Mouse (Mus musculus) CH12.LX (cell line): ENCODE results near the gene Ap4b1. TPM values are rescaled to one million over a fixed set of nuclear protein-coding genes. Genes with fewer than 3 reads are reported as not detected.

ENCODE experiments used
- DNase-seq: peaks from one replicate; pipeline ENCODE4 v3.0.0-alpha.2; 2013; ENCODE audit errors: extremely low read depth
- H3K27ac ChIP-seq: 2 replicates; pipeline ENCODE4 v1.5.1; 2012; ENCODE audit warnings: low read depth, mild to moderate bottlenecking, control low read depth, moderate library complexity; ENCODE audit not compliant: insufficient read depth
- H3K27me3 ChIP-seq: replicated peaks from 2 replicates; pipeline ENCODE3; 2012; ENCODE audit warnings: inconsistent platforms
- H3K36me3 ChIP-seq, 2 experiments: replicated peaks in 1 of 2; 2 replicates each; pipeline versions ENCODE3 to v1.6.1; 2012; ENCODE audit warnings: inconsistent platforms in 1 of 2, low read length in 1 of 2, mild to moderate bottlenecking in 1 of 2, mixed read lengths in 1 of 2, moderate library complexity in 1 of 2; ENCODE audit not compliant: control insufficient read depth in 1 of 2, insufficient read depth in 1 of 2
- H3K4me1 ChIP-seq, 2 experiments: 2 replicates each; pipeline ENCODE4 v1.6.1; 2012; ENCODE audit warnings: inconsistent platforms in 1 of 2, moderate library complexity in 1 of 2; ENCODE audit not compliant: insufficient read depth in 2 of 2, control insufficient read depth in 1 of 2
- H3K4me2 ChIP-seq: 2 replicates; pipeline ENCODE4 v1.6.1; 2012; ENCODE audit warnings: low read depth, mild to moderate bottlenecking, control low read depth; ENCODE audit not compliant: poor library complexity, insufficient read depth, severe bottlenecking
- H3K4me3 ChIP-seq, 3 experiments: fragments of 150-350 bp in 1 of 3; sonication (generic) in 1 of 3; replicated peaks in 1 of 3; 2 replicates each; pipeline versions ENCODE3 to v1.5.1; 2011 to 2012; ENCODE audit warnings: low read depth in 2 of 3, low read length in 2 of 3, mild to moderate bottlenecking in 2 of 3, moderate library complexity in 2 of 3, control low read depth in 1 of 3, improper control_type of control experiment in 1 of 3, inconsistent platforms in 1 of 3, mixed read lengths in 1 of 3; ENCODE audit not compliant: poor library complexity in 1 of 3
- H3K79me2 ChIP-seq: replicated peaks from 2 replicates; pipeline ENCODE4 v1.6.1; 2012; ENCODE audit warnings: mild to moderate bottlenecking, moderate library complexity; ENCODE audit not compliant: control insufficient read depth, poor library complexity, insufficient read depth, severe bottlenecking; ENCODE audit errors: extremely low read depth
- H3K9ac ChIP-seq: 2 replicates; pipeline ENCODE4 v1.6.1; 2012; ENCODE audit warnings: low read depth, mild to moderate bottlenecking, control low read depth, moderate library complexity; ENCODE audit not compliant: insufficient read depth
- H3K9me3 ChIP-seq: replicated peaks from 2 replicates; pipeline ENCODE3; 2012; ENCODE audit warnings: low read length, inconsistent platforms, mixed read lengths
- BHLHE40 ChIP-seq: IDR thresholded peaks from 2 replicates; pipeline ENCODE4 v1.6.1; 2011; ENCODE audit warnings: mild to moderate bottlenecking, low read depth, low read length, improper control_type of control experiment
- CHD2 ChIP-seq: IDR thresholded peaks from 2 replicates; pipeline ENCODE4 v1.6.1; 2011; ENCODE audit warnings: low read length, improper control_type of control experiment
- CTCF ChIP-seq, 2 experiments: IDR thresholded peaks in 1 of 2; conservative IDR thresholded peaks in 1 of 2; 2 replicates each; pipeline ENCODE4 v1.5.1; 2011 to 2012; ENCODE audit warnings: low read depth in 2 of 2, low read length in 2 of 2, improper control_type of control experiment in 1 of 2, inconsistent platforms in 1 of 2, mild to moderate bottlenecking in 1 of 2, moderate library complexity in 1 of 2
- E2F4 ChIP-seq: IDR thresholded peaks from 2 replicates; pipeline ENCODE4 v1.6.1; 2011; ENCODE audit warnings: low read depth, low read length, improper control_type of control experiment; ENCODE audit not compliant: insufficient replicate concordance
- EP300 ChIP-seq: IDR thresholded peaks from 2 replicates; pipeline ENCODE4 v1.6.1; 2011; ENCODE audit warnings: low read length, improper control_type of control experiment
- HCFC1 ChIP-seq: IDR thresholded peaks from 2 replicates; pipeline ENCODE4 v1.6.1; 2012; ENCODE audit warnings: low read depth, mild to moderate bottlenecking, inconsistent platforms, low read length, improper control_type of control experiment
- JUND ChIP-seq: conservative IDR thresholded peaks from 2 replicates; pipeline ENCODE4 v1.6.1; 2011; ENCODE audit warnings: low read depth, low read length, improper control_type of control experiment
- KAT2A ChIP-seq: IDR thresholded peaks from 2 replicates; pipeline ENCODE4 v1.6.1; 2012; ENCODE audit warnings: low read length, improper control_type of control experiment, inconsistent platforms; ENCODE audit not compliant: insufficient replicate concordance
- MAFK ChIP-seq: IDR thresholded peaks from 2 replicates; pipeline ENCODE4 v1.6.1; 2011; ENCODE audit warnings: low read length, improper control_type of control experiment; ENCODE audit not compliant: insufficient replicate concordance
- MAX ChIP-seq: IDR thresholded peaks from 2 replicates; pipeline ENCODE4 v1.6.1; 2011; ENCODE audit warnings: low read length, improper control_type of control experiment
- MAZ ChIP-seq: IDR thresholded peaks from 2 replicates; pipeline ENCODE4 v1.6.1; 2012; ENCODE audit warnings: low read depth, mild to moderate bottlenecking, inconsistent platforms, low read length, improper control_type of control experiment, moderate library complexity
- MEF2A ChIP-seq: IDR thresholded peaks from 2 replicates; pipeline ENCODE4 v1.6.1; 2014; ENCODE audit warnings: low read depth, mild to moderate bottlenecking, inconsistent platforms, low read length, improper control_type of control experiment, borderline replicate concordance
- MXI1 ChIP-seq: IDR thresholded peaks from 2 replicates; pipeline ENCODE4 v1.6.1; 2011; ENCODE audit warnings: mild to moderate bottlenecking, low read depth, low read length, improper control_type of control experiment
- MYC ChIP-seq: IDR thresholded peaks from 2 replicates; pipeline ENCODE4 v1.6.1; 2011; ENCODE audit warnings: low read depth, mild to moderate bottlenecking, improper control_type of control experiment, low read length
- NELFE ChIP-seq: IDR thresholded peaks from 2 replicates; pipeline ENCODE4 v1.6.1; 2011; ENCODE audit warnings: low read depth, low read length, improper control_type of control experiment
- NRF1 ChIP-seq: IDR thresholded peaks from 2 replicates; pipeline ENCODE4 v1.6.1; 2014; ENCODE audit warnings: low read depth, mild to moderate bottlenecking, inconsistent platforms, low read length, improper control_type of control experiment, moderate library complexity
- PAX5 ChIP-seq: IDR thresholded peaks from 2 replicates; pipeline ENCODE4 v1.6.1; 2012; ENCODE audit warnings: low read length, inconsistent platforms, mixed read lengths
- POLR2AphosphoS2 ChIP-seq: IDR thresholded peaks from 2 replicates; pipeline ENCODE4 v1.6.1; 2011; ENCODE audit warnings: low read depth, low read length, improper control_type of control experiment
- RAD21 ChIP-seq: IDR thresholded peaks from 2 replicates; pipeline ENCODE4 v1.6.1; 2011; ENCODE audit warnings: low read depth, mild to moderate bottlenecking, low read length, improper control_type of control experiment, moderate library complexity
- RCOR1 ChIP-seq: conservative IDR thresholded peaks from 2 replicates; pipeline ENCODE4 v1.6.1; 2012; ENCODE audit warnings: low read depth, mild to moderate bottlenecking, inconsistent platforms, low read length, improper control_type of control experiment
- SIN3A ChIP-seq: IDR thresholded peaks from 2 replicates; pipeline ENCODE4 v1.6.1; 2012; ENCODE audit warnings: low read length, improper control_type of control experiment, inconsistent platforms
- SMC3 ChIP-seq: IDR thresholded peaks from 2 replicates; pipeline ENCODE4 v1.6.1; 2011; ENCODE audit warnings: low read depth, low read length, improper control_type of control experiment
- UBTF ChIP-seq: IDR thresholded peaks from 2 replicates; pipeline ENCODE4 v1.6.1; 2012; ENCODE audit warnings: low read depth, mild to moderate bottlenecking, inconsistent platforms, low read length, improper control_type of control experiment, moderate library complexity
- ZKSCAN1 ChIP-seq: IDR thresholded peaks from 2 replicates; pipeline ENCODE4 v1.6.1; 2012; ENCODE audit warnings: low read depth, inconsistent platforms, low read length, improper control_type of control experiment, borderline replicate concordance
- ZMIZ1 ChIP-seq: IDR thresholded peaks from 2 replicates; pipeline ENCODE4 v1.6.1; 2012; ENCODE audit warnings: low read depth, mild to moderate bottlenecking, inconsistent platforms, low read length, improper control_type of control experiment
- ZNF384 ChIP-seq: IDR thresholded peaks from 2 replicates; pipeline ENCODE4 v1.6.1; 2012; ENCODE audit warnings: low read depth, low read length, improper control_type of control experiment, inconsistent platforms
- dilution Hi-C: fragments of 300-500 bp; cut with MboI; formaldehyde crosslinking; loops from 2 replicates; pipeline ENCODE4 v1.14.3; 2020; ENCODE audit warnings: low sequenced_read_pairs; ENCODE audit not compliant: extremely low pct_unique_long_range_greater_than_20kb, extremely low pct_ligation_motif_present
- in situ Hi-C: fragments of 300-500 bp; cut with MboI; formaldehyde crosslinking; loops from 3 replicates; pipeline ENCODE4 v1.14.3; 2019; ENCODE audit warnings: low sequenced_read_pairs, low pct_ligation_motif_present, low pct_unique_long_range_greater_than_20kb, mixed read lengths
- polyA plus RNA-seq: library from polyadenylated mRNA; unstranded; fragments of >175 nt; gene quantifications from 2 replicates; pipeline ENCODE4 v1.2.1, GENCODE M21; 2012; ENCODE audit warnings: low read depth; ENCODE audit not compliant: insufficient read length
- total RNA-seq, 2 experiments: library from RNA; depleted of rRNA; stranded (reverse); fragments of 300-350 nt in 1 of 2; fragments of >200 nt in 1 of 2; gene quantifications; 2 replicates each; pipeline ENCODE4 v1.2.3; 2012 to 2014

The Ap4b1 gene
- total and polyA plus RNA-seq, 3 experiments = 19.8 to 31.9 (median 23.1) TPM

GRCm38 (mm10) chr3:103835951-103836310 is 26.6 kb downstream of the Ap4b1 start (continued):
- TF ChIP-seq HCFC1 (no peak), MAZ (no peak), BHLHE40 (peak; percentile 62), UBTF (no peak)

- no peak overlapping the region for H3K27ac ChIP-seq
- no peak for DNase-seq
- H3K9ac ChIP-seq = peak overlapping the region; percentile 85
- peaks cover 6 to 22% of the 10 kb centered on the region in 2 experiments for H3K36me3 ChIP-seq
- H3K4me2 ChIP-seq = peak overlapping the region; percentile 66
- H3K4me1 ChIP-seq = peaks cover 3 to 11% of the 10 kb centered on the region in 2 experiments; a peak in 3 of 4 replicates
- TF ChIP-seq RAD21 = no peak
- TF ChIP-seq MXI1 = peak; percentile 84
- TF ChIP-seq MYC = peak; percentile 70
- TF ChIP-seq CTCF (conservative IDR thresholded peaks at IDR 0.05 in 1 of 2, IDR thresholded peaks at IDR 0.05 in 1 of 2; ENCODE audit: low read depth in 2 of 2, low read length in 2 of 2) = no peak
- TF ChIP-seq ZKSCAN1 = no peak
- TF ChIP-seq MAX = peak; percentile 51; the same call in 1 of the 2 replicates
- TF ChIP-seq SIN3A = peak; percentile 28; the same call in 1 of the 2 replicates
- no peak for TF ChIP-seq JUND
- TF ChIP-seq BHLHE40 = peak; percentile 94
- no peak for TF ChIP-seq KAT2A
- H3K79me2 ChIP-seq = peaks cover 30% of the 10 kb centered on the region
- in situ Hi-C loops = loop anchor here (25.0 kb wide), 1 partner anchor 251 kb away; no protein-coding TSS in a partner anchor
- H3K27me3 ChIP-seq = no peaks in the 10 kb centered on the region
- dilution Hi-C loops = no loop called here
- peak overlapping the region; percentile 63 to 87 (median 64) for H3K4me3 ChIP-seq
- peaks cover 16% of the 10 kb centered on the region for H3K9me3 ChIP-seq
Measured at GRCm38 (mm10) chr3:103836453-103836852, 27.1 kb downstream of the Ap4b1 start.

- no peak overlapping the region for H3K4me3 ChIP-seq
- in situ Hi-C loops (loop anchor here (25.0 kb wide), 1 partner anchor 248 kb away; no protein-coding TSS in a partner anchor), dilution Hi-C loops (no loop called here)
- H3K36me3 ChIP-seq = peaks cover 17 to 42% of the 10 kb centered on the region in 2 experiments
- no peak for DNase-seq
- no peak overlapping the region for H3K27ac ChIP-seq
- H3K79me2 ChIP-seq = peaks cover 30% of the 10 kb centered on the region
- H3K9me3 ChIP-seq = peaks cover 31% of the 10 kb centered on the region
- H3K4me1 ChIP-seq = peaks cover 3 to 12% of the 10 kb centered on the region in 2 experiments; a peak in 3 of 4 replicates
- H3K4me2 ChIP-seq = no peak overlapping the region
- no peak overlapping the region for H3K9ac ChIP-seq
- TF ChIP-seq RCOR1 (no peak), MAFK (no peak), MEF2A (no peak), KAT2A (no peak), ZKSCAN1 (no peak), EP300 (no peak), CHD2 (no peak), JUND (no peak), ZNF384 (no peak), ZMIZ1 (no peak), SMC3 (no peak), HCFC1 (no peak), NELFE (no peak), PAX5 (no peak), POLR2AphosphoS2 (no peak), E2F4 (no peak), NRF1 (no peak)
- H3K27me3 ChIP-seq = no peaks in the 10 kb centered on the region
Measured at GRCm38 (mm10) chr3:103839711-103840110, 30.4 kb downstream of the Ap4b1 start.
